Mouse (Mus musculus): ENCODE measurements around the gene Lyz1.

DNA sequence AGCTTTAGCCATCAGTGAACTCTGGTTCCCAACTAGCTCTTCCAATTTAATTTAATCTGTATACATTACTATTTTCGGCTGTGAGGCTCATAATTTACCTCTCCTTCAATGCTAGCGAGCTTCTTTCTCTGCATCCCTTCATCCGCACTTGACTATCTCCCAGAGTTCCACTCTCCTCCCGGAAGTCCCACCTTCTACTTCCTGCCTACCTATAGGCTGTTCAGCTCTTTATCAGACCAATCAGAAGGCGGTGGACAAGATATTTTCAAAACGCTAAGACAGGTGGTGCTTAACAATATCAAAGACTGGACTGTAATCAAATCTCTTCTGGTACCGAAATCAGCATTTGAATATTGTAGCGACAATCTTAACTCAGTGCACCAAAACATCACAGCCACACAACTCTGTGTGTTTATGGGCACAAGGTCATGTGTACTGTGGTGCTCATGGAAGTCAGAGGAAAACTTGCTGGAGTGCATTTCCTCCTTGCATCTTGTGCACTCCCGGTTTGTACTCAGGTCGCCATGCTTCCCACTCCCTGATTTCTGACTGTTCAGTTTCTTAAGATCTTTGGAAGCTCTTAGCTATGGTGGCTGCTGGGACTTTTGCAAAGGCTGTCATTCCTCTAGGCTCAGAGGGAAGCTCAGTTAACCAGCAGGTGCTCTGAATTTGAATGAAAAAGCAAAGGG, 16.8 kb downstream of the Lyz1 start:
- TF ChIP-seq HCFC1 (IDR thresholded peaks at IDR 0.05; ENCODE audit: borderline replicate concordance, insufficient read depth, low read length) (no peak), CHD2 (IDR thresholded peaks at IDR 0.05; ENCODE audit: low read depth, low read length) (no peak), ZNF384 (IDR thresholded peaks at IDR 0.05; ENCODE audit: low read depth, low read length) (no peak), MAFK (IDR thresholded peaks at IDR 0.05; ENCODE audit: insufficient read depth, low read depth, low read length) (no peak)
